ENCODE assay signal across 8 mouse cellular contexts in the genomic region with DNA sequence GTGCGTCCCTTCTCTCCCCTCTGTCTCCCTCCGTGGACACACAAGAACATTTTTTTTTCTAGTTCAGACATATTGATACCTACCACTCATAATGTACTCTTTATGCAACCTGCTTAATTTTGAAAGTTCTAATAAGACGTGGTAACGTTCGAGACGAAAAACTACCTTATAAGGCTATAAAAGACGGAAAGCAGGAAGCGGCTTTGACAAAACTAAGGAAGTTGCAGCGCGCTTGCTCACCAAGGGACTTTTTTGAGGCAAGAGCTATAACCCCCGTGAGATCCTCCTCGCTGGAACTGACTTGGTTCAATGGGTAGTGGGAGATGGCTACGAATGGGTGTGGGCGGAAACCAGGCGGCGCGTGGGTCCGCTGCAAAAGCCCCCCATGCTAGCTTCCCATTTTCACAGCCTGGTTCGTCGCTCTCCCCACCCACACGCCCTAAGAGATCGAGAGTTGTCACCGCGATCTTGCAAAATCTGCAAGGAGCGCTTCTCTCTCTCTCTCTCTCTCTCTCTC. TPM values are rescaled to one million over a fixed set of nuclear protein-coding genes. Genes with fewer than 3 reads are reported as not detected.
DNase-seq lines count a peak whose midpoint lies in the region; ATAC-seq lines count a peak whose summit lies in the region.

No protein-coding gene starts in this region.

- no peaks in the 10 kb centered on the region for H3K27me3 ChIP-seq in limb, embryonic 15.5 days
- no peaks in the 10 kb centered on the region for H3K27me3 ChIP-seq in midbrain, embryonic 16.5 days (ENCODE audit: control insufficient read depth, insufficient read depth, low read depth, low read length)

- H3K9me3 ChIP-seq in limb, embryonic 15.5 days, result no peaks in the 10 kb centered on the region
- no peaks in the 10 kb centered on the region for H3K9me3 ChIP-seq in midbrain, embryonic 16.5 days (replicated peaks; ENCODE audit: control insufficient read depth, low read length, poor library complexity, severe bottlenecking)

- peak overlapping the region; percentile 45 for H3K4me2 ChIP-seq in limb, embryonic 15.5 days
- peak overlapping the region; percentile 75 for H3K4me2 ChIP-seq in midbrain, embryonic 16.5 days (ENCODE audit: low read length)

- peak; percentile 57 for DNase-seq in cerebellum, adult 11-12 months
- no peak for DNase-seq in cerebellum, postnatal 36 days
- DNase-seq in embryo, embryonic 9.5 days (ENCODE audit: extremely low spot score), result peak; percentile 54
- DNase-seq in heart, adult 9 months (ENCODE audit: low spot score in 2 of 2), result peak; percentile 65 to 75
- DNase-seq in kidney, adult 8-10 months, result peak; percentile 40 to 50
- peak; percentile 86 to 87 for DNase-seq in spleen, postnatal 36 days (ENCODE audit: low spot score in 2 of 2)

- peak overlapping the region; percentile 98 for H3K27ac ChIP-seq in limb, embryonic 15.5 days
- peak overlapping the region; percentile 97 for H3K27ac ChIP-seq in midbrain, embryonic 16.5 days (ENCODE audit: low read length)

- no peak for ATAC-seq in limb, embryonic 15.5 days (ENCODE audit: insufficient number of reproducible peaks, low FRiP score, low TSS enrichment, low read depth)
- peak; percentile 33 for ATAC-seq in midbrain, embryonic 16.5 days

- peak overlapping the region; percentile 97 for H3K9ac ChIP-seq in limb, embryonic 15.5 days
- H3K9ac ChIP-seq in midbrain, embryonic 16.5 days (ENCODE audit: low read depth, low read length), result peak overlapping the region; percentile 97

- H3K36me3 ChIP-seq in limb, embryonic 15.5 days, result no peaks in the 10 kb centered on the region
- H3K36me3 ChIP-seq in midbrain, embryonic 16.5 days (ENCODE audit: control insufficient read depth, insufficient read depth, low read length), result no peaks in the 10 kb centered on the region

- H3K4me1 ChIP-seq in limb, embryonic 15.5 days, result peaks cover 9% of the 10 kb centered on the region
- peaks cover 31% of the 10 kb centered on the region for H3K4me1 ChIP-seq in midbrain, embryonic 16.5 days (ENCODE audit: control insufficient read depth, insufficient read depth, low read length)

- WGBS in limb, embryonic 15.5 days, result 0% methylated on average over 25 of the region's 25 CpGs
- under 1% methylated on average over 25 of the region's 25 CpGs for WGBS in midbrain, embryonic 16.5 days

- peak overlapping the region; percentile 88 for H3K4me3 ChIP-seq in limb, embryonic 15.5 days
- H3K4me3 ChIP-seq in midbrain, embryonic 16.5 days (ENCODE audit: low read depth, low read length), result peak overlapping the region; percentile 88

RNA-seq across cellular contexts. Expression of a gene that starts 1.0 kb away (rescaled TPM):
- 267 and 277 TPM in 2 replicates for polyA plus RNA-seq in limb, embryonic 15.5 days (2015; fragmentation: Nextera tagmentation; extraction: Ambion mirVana)
- 217 and 238 TPM in 2 replicates for polyA plus RNA-seq in midbrain, embryonic 16.5 days (2015; fragmentation: Nextera tagmentation; extraction: Ambion mirVana)

Comparison
In these comparisons a context has a peak if more than half of its experiments do, and no peak if none do; other contexts are left out.
1. DNase-seq: peak in cerebellum, adult 11-12 months (single experiment), embryo, embryonic 9.5 days (single experiment), heart, adult 9 months (2 of 2), kidney, adult 8-10 months (2 of 2) and spleen, postnatal 36 days (2 of 2); none in cerebellum, postnatal 36 days (0 of 2).